Mouse (Mus musculus) E14TG2a.4 (cell line): ENCODE data around the gene Trim2.
A peak's percentile ranks its signal among the peaks of the same experiment; 100 is the strongest.

ENCODE experiments used
- H3K27me3 ChIP-seq: 2 replicates; pipeline ENCODE4 v1.6.1; 2014; ENCODE audit warnings: low read length, control low read depth; ENCODE audit not compliant: insufficient read depth
- H3K36me3 ChIP-seq: 2 replicates; pipeline ENCODE4 v1.6.1; 2014; ENCODE audit warnings: low read length, control low read depth; ENCODE audit not compliant: insufficient read depth
- H3K4me1 ChIP-seq: replicated peaks from 2 replicates; pipeline ENCODE4 v1.6.1; 2014; ENCODE audit warnings: low read depth, low read length, control low read depth
- H3K4me3 ChIP-seq: replicated peaks from 2 replicates; pipeline ENCODE4 v1.5.1; 2014; ENCODE audit warnings: mild to moderate bottlenecking, low read length
- H3K9me3 ChIP-seq: 2 replicates; pipeline ENCODE4 v1.6.1; 2014; ENCODE audit warnings: low read length, control low read depth
- CTCF ChIP-seq: conservative IDR thresholded peaks from 2 replicates; pipeline ENCODE4 v1.5.1; 2014; ENCODE audit warnings: low read length
- NANOG ChIP-seq: IDR thresholded peaks from 2 replicates; pipeline ENCODE4 v1.6.1; 2014; ENCODE audit warnings: borderline replicate concordance, low read length, mixed read lengths
- POU5F1 ChIP-seq: IDR thresholded peaks from 2 replicates; pipeline ENCODE4 v1.6.1; 2014; ENCODE audit warnings: low read length, borderline replicate concordance

Gene Trim2

DNA sequence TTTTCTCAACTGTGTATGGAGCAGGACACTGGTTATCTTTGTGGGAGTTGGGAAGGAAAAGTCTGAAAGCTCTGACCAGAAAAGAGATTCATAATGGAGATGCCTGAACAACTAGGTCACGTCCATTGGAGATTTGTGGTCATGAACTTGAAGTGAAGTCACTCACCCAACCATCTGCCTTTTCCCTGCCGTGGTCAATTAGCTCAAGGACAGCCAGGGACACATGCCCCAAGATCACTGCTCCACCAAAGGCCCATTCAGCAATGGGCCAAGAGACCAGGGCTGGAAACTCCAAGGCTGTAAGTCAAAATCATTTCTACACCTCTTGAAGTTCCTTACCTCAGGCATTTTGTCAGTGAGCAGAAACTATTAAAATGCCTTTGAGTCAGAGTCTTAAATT lies 23.5 kb upstream of the Trim2 start:
- Histone ChIP-seq H3K4me3 (no peak overlapping the region), H3K36me3 (no peaks in the 10 kb centered on the region), H3K27me3 (peaks cover 10% of the 10 kb centered on the region; the same call in 1 of the 2 replicates), H3K9me3 (peaks cover 8% of the 10 kb centered on the region; the same call in 1 of the 2 replicates), H3K4me1 (peaks cover 15% of the 10 kb centered on the region)
- TF ChIP-seq CTCF (no peak), POU5F1 (no peak), NANOG (no peak)

DNA sequence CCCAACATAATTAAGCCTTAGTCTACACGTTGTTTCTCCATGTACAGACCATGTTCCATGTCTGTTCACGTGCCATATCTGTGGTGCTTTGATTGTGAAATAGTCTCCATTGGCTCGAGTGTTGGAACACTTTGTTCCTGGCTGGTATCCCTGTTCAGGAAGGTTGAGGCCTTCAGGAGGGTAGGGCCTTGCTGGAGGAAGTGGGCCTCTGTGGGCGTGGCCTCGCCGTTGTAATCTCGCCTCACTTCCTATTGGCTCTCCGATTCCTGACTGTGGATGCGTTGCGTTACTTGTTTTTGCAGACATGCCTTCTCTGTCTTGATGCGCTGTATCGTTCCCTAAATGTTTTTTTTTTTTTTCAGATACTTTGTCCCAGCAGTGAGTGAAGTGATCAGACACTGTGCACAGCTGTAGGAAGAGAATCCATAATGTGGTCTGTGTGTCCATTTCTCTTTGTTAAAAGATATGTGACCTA lies 18.3 kb upstream of the Trim2 start:
- Histone ChIP-seq H3K4me1 (0 out of 2 replicates have a peak, but pooled peaks cover 3% of the 10 kb centered on the region), H3K9me3 (peaks cover 16% of the 10 kb centered on the region), H3K4me3 (no peak overlapping the region), H3K27me3 (no peaks in the 10 kb centered on the region), H3K36me3 (no peaks in the 10 kb centered on the region)
- TF ChIP-seq CTCF (no peak), POU5F1 (no peak), NANOG (no peak)

DNA sequence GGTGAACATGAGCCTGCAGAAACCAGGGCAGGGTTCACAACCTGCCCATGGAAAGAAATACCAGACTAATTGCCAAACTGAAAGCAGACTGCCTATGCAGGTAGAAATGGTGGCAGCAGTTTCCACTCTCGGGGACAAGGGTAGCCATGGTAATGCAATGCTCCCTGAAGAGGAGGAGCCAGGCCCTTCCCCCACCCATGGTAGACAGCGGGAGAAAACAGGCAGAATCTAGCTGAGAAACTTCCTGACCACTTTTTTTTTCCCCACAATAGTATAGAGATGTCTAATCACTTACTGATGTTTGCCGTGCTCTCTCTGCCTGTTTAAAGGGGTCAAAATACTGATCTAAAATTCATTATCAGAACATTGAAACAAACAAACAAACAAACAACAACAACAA lies 17.8 kb upstream of the Trim2 start:
- Histone ChIP-seq H3K27me3 (no peaks in the 10 kb centered on the region), H3K36me3 (no peaks in the 10 kb centered on the region), H3K9me3 (peaks cover 11% of the 10 kb centered on the region), H3K4me1 (0 out of 2 replicates have a peak, but pooled peaks cover 3% of the 10 kb centered on the region), H3K4me3 (no peak overlapping the region)
- TF ChIP-seq CTCF, result no peak
- TF ChIP-seq NANOG, result no peak
- no peak for TF ChIP-seq POU5F1

DNA sequence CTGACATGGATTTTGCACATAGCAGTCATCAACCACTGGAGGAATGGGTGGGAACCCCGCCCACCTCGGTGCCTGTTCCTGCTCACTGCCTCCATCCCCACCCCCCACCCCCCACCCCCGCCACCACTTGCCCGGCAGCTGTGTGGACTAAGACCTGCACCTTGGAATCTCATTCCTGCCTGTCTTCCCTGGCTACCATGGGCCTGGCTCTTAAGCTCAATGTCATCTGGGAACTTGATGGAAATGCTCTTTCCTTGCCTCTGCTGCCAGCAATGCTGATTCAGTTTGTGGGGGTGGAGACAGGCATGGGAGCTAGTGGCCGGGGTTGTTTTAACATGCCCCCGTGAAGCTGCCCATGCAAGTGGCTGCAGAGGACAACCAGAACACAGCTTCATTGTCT lies 17.3 kb upstream of the Trim2 start:
- Histone ChIP-seq H3K4me3 (no peak overlapping the region), H3K27me3 (no peaks in the 10 kb centered on the region), H3K4me1 (0 out of 2 replicates have a peak, but pooled peaks cover 3% of the 10 kb centered on the region), H3K9me3 (peaks cover 11% of the 10 kb centered on the region), H3K36me3 (no peaks in the 10 kb centered on the region)
- TF ChIP-seq POU5F1 (no peak), CTCF (no peak), NANOG (no peak)

DNA sequence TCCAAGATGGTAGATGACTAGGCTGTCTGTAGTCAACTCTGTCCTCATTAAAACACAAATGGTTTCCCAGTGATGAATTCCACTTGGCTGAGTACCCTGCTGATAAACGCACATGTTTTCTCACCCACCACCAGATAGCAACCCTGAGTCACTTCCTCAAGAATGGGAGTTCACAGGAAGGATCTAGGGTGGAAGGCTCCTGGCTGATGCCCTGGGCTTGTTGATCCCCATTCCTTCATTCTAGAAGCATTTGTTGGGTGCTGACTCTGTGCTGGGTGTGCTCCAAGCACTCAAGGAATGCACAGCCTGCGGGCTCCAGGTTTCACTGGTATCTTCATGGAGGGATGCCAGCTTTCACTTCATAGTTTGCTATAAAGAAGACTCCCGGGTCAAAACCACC lies 12.8 kb upstream of the Trim2 start:
- TF ChIP-seq POU5F1 (no peak), NANOG (no peak), CTCF (no peak)
- H3K27me3 ChIP-seq, result no peaks in the 10 kb centered on the region; the same call in 1 of the 2 replicates
- peaks cover 5% of the 10 kb centered on the region for H3K9me3 ChIP-seq
- no peak overlapping the region for H3K4me3 ChIP-seq
- peaks cover 9% of the 10 kb centered on the region; the same call in 1 of the 2 replicates for H3K4me1 ChIP-seq
- no peaks in the 10 kb centered on the region for H3K36me3 ChIP-seq

DNA sequence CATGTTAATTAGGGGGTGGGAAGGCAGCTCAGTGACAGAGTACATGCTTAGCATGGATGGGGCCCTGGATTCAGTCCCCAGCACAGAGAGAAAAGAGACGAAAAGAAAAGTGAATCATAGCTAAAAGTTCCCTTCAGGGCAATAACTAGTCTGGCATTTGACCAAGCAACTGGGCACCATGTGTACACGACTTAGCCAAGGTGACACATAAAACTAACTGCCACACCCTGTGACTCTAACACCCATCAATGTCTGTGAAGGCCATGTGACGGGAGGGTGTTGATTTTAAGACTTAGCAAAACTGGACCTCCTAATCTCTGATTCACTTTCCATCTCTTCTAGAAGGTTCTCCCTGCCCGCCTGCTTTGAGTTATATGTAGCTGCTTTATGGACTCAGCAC lies 12.2 kb upstream of the Trim2 start:
- Histone ChIP-seq H3K9me3 (no peaks in the 10 kb centered on the region), H3K4me1 (peaks cover 7% of the 10 kb centered on the region), H3K36me3 (no peaks in the 10 kb centered on the region), H3K4me3 (no peak overlapping the region), H3K27me3 (no peaks in the 10 kb centered on the region; the same call in 1 of the 2 replicates)
- TF ChIP-seq NANOG (no peak), CTCF (no peak), POU5F1 (no peak)

DNA sequence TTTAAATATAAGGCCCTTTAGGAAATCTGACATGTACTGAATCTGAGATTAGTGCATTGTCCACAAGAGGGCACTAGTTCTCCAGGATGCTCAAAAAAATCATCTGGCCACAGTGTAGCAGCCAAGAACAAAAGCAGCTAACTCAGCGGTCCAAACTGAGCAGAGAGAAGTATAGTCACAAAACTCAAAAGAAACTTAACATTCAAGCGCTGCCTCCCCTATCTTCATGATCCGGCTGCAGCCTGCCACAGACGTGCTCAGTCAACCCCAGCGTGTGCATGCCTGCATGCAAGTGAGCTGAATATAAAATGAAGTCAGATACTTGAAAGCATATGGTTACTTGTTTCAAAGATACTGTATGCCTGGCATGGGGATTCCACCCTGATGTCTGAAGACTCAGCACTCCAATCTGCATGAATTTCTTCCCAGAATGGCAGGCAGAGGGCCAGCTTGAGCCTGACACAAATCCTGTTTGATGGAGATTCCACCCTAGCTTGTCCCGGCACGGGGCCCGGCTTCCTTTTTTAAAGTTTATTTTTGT lies 8.0 kb upstream of the Trim2 start:
- Histone ChIP-seq H3K9me3 (no peaks in the 10 kb centered on the region; the same call in 1 of the 2 replicates), H3K4me1 (peaks cover 15% of the 10 kb centered on the region), H3K4me3 (no peak overlapping the region), H3K27me3 (no peaks in the 10 kb centered on the region; the same call in 1 of the 2 replicates), H3K36me3 (no peaks in the 10 kb centered on the region)
- TF ChIP-seq CTCF (peak; percentile 66), POU5F1 (no peak)

DNA sequence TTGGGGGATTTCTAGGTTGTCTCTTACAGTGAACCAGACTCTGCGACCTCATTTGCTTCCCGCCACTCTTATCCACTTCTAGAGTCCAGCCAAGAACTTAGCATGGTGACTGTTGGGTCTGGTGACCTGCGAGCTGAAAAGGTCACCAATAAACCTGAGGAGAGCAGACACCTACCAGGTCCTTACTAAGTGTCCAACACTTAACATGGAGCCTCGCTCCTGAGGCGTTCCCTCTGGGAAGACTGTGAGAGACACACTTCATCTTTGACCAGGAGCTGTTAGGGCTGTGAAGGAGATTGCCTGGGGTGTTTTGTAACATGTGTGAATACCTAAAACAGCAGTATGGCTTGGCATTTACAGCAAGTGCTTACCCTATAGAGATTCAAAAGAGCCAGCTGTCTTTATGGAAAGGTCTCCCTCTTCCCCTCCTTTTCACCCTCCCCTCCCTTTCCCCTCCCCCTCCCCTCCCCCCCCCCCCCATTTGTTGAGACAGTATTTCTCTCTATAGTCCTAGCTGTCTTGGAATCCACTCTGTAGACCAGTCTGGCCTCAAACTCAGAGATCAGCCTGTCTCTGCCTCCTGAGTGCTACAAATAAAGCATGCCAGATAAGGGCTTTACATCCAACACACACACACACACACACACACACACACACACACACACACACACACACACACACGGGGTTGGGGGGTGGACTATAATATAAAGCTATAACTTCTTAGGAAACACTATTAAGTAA lies 7.3 kb upstream of the Trim2 start:
- no peak for TF ChIP-seq POU5F1
- no peak for TF ChIP-seq CTCF
- TF ChIP-seq NANOG, result no peak
- Histone ChIP-seq H3K36me3 (no peaks in the 10 kb centered on the region), H3K4me1 (peaks cover 15% of the 10 kb centered on the region), H3K27me3 (no peaks in the 10 kb centered on the region; the same call in 1 of the 2 replicates), H3K9me3 (no peaks in the 10 kb centered on the region; the same call in 1 of the 2 replicates), H3K4me3 (0 out of 2 replicates have a peak overlapping the region, but pooled peaks have one; percentile 5)
